Mouse (Mus musculus): ENCODE measurements around the gene Zc2hc1b.
A peak's percentile ranks its signal among the peaks of the same experiment; 100 is the strongest.
"Not testable (repeated sequence)": the region's sequence is repeated elsewhere in the genome, so short reads cannot be mapped to it uniquely, and the experiment has no call there.

Zc2hc1b gene

DNA sequence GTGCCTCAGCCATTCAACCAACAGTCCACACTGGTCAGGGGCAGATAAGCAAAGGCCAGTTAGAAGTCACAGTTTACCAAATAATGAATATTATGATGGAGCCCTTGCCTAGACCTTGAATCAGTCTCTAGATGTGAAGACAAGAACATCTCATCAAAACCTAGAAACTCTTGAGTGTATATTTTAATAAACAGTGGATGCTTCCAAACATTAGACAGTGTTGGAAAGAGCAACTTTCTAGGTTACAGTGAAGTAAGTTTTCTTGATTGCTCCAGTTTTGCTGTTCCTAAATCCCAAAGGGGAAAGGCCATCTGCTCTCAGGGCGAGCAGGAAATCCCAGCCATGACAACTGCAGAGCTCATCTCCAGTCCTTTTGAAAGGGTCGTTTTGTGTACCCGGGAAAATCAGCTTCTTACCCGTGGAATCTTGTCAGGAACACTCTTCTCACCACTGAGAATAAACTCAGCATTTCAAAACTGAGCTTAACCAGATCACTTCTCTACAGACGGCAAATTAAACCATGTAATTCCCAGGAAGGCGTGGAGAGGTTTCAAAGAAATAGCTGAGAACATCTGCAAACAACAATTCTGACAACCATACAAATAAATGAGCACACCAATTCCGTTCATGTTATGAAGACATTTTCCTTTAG lies at the start of gene Zc2hc1b:
Gene Zc2hc1b, minus strand, starts transcription at position 51 of the 652 bp plus-strand sequence.
- DNase-seq (ENCODE audit: low spot score in 2 of 2), result no peak

DNA sequence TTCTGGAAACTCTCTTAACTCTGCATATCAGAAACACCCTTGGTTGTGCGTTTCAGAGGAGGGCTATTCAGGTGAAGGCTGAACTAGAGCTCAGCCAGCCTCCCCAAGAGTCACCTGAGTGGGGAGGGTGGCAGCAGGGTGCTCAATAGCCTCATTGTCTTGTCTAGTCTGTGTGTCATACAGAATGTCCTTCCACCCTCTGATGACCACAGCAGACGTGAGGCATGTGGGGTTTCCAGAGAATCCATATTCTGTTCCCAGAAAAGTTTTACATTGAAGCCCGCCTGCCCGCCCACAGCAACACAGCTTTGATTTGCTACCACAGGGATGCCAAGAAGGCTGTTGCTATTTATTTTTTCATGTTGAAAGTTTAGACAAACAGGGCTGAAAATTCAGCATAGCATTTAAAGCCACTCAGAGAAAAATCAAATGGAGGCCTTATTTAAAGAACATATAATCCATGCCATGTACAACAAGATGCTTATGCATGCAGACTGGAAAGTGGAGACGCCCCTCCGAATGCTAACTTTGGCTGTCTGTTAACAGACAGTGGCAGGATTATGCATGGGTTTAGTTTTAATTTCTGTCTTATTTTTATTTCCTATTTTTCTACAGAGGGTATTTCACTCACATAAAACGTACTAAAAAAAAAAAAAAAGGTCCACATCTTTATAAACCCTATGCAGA lies 47.7 kb upstream of the Zc2hc1b start:
- DNase-seq (ENCODE audit: low spot score in 2 of 2), result no peak

DNA sequence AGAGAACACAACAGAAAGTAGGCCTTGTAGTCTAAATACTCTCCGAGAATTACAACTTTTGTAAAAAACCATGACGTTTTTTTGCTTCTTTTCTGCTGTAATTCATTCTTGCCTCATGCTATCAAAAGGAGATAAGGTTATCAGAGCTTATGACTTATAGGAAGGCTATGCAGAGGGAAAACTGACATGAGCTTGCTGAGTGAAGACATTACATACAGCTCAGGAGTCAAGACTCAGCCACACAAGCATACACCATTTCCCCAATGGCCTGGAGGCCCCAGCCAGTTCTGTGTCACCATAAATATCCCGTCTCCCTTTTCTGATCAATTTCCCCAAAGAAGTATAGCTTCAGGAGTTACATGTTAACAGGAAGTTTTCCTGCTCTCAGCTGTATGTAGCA lies 44.3 kb upstream of the Zc2hc1b start:
- DNase-seq (ENCODE audit: low spot score in 2 of 2), result no peak

DNA sequence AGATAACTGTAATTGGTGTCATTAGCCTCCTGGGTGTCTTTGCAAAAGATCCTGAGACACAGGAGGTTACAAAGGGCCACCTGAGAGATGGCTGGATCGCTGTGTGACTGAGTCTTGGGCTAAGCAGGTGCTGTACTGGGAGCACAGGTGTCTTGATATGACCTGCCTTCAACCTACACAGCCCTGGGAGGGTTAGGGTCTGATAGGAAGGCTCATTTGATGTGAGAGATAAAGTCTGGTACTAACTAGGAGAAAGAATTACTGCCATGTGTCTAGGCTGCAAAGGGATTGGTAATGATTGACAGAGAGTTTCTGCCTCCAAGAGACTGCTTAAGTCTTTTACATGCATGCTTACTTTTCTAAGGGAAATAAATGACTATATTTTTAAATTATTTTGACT lies 42.2 kb upstream of the Zc2hc1b start:
- DNase-seq (ENCODE audit: low spot score in 2 of 2), result no peak

DNA sequence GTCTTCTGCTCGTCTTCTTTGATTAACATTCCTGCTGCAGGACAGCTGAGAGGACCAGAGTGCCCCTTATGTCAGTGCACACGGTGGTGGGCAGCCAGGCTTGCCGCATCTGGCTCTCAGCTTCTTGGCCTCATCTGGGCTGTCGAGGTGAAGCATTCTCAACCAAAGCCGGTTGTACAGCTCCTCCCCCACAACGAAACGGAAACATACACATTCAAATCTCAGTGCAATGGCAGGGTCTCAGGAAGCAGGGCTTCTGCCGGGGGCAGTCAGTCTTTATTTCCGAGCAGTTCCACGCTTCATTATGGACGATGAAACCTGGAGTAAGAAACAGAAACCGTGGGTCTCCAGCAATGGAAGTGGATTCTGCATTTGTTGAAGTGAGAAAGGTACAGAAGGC lies 36.1 kb upstream of the Zc2hc1b start:
- no peak for DNase-seq (ENCODE audit: low spot score in 2 of 2)

DNA sequence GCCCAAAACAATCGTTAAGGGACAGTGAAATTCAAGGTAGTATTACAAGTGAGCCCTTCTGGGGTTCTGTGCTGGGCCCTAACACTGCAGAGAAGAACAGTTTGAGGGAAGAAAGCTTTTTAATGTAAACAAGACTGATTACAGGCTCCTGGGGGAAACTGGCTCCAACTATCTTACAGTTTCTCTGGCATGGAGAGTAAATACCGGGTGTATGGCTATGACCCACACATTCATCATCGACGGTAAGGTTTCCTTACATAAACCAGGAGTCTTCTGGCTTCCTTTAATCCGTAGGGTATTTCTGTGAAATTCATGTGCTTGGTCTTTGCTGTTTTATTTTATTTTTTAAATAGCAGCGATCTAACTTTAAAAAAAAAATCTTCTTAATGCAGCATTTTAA lies 35.0 kb upstream of the Zc2hc1b start:
- DNase-seq (ENCODE audit: low spot score in 2 of 2), result no peak

DNA sequence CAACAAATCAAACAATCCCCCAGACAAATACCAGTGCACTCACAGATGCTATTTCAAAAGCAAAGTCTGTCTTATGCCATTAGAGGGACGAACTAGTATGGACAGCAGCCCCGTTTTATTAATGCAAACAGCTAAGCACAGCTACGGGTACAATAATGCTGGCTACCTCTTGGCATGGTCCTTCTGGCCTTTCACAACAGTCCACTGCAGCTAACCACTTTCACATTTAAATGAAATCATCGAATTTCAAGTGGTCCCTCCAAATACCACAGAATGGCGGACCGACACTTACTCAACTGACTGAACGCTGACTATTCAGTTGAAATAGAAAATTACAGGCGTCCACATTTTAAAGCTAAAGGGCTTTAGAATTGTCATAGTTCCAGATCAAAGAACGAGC lies 34.5 kb upstream of the Zc2hc1b start:
- DNase-seq (ENCODE audit: low spot score in 2 of 2), result no peak

DNA sequence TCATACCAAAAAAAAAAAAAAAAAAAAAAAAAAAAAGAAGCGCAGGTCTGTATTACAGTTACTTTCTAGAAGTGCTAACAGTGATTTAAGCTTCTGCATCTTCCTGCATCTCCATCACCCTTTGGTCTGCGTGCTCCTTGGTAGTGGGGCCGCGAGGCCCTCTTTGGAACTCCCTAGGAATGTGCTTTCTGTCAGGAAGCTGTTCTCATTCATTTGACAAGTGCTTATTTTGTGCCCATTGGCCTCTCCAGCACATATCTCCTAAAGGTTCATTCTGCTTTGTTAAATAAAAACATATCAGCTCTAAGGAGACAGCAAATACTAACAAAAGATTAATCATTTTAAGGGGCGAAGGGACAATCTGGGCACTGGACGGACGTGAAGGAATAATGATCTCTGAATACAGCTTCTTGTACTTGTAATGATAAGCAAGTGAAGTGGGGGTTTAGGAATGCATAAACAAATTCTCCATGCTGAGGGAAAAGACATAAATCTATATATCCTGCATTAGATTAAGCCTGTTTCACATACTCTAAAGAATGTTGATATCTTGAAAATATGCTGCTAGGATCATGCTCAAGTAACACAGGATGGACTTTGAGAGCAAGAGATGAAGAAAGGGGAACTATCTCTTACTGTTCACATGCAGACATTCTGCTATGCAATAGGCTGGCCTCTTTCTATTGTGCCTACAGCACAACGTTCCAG lies 32.3 kb upstream of the Zc2hc1b start:
- no peak for DNase-seq (ENCODE audit: low spot score in 2 of 2)

DNA sequence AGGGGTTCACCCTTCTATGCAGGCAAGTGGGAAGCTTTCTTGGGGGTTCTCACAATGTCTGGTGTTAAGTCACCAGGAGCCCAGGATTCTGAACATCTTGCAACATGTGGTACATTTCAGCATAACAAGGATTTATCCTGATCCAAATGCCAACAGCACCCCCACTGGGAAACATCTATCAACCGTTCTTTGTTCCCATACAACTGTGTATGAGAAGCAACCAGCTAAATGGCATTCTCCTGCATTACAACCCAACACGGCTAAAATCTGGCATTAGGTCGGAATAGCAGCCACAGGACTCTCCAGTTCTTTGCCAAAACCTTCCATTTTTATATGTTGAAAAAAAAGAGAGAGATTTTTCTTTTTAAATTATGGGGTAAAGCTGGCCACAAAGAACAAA lies 31.7 kb upstream of the Zc2hc1b start:
- DNase-seq (ENCODE audit: low spot score in 2 of 2), result no peak

DNA sequence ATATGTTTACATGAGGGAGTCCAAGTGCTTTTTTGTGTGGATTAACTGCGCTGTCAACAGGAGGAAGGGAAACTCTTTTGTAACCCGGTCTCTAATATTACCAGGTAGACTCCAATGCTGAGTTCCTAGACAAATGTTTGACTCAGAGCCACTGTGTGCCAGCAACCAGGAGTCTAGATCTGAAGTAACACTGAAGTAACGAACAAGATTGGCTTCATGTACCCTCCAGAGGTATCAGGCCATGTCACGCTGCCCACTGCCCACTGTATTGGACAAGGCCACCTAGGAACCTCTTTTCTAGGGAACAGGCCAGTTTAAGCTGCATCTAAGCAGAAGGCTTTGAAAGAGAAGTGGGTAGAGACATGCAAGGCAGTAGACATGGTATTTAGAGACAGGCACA lies 31.2 kb upstream of the Zc2hc1b start:
- DNase-seq (ENCODE audit: low spot score in 2 of 2), result no peak

DNA sequence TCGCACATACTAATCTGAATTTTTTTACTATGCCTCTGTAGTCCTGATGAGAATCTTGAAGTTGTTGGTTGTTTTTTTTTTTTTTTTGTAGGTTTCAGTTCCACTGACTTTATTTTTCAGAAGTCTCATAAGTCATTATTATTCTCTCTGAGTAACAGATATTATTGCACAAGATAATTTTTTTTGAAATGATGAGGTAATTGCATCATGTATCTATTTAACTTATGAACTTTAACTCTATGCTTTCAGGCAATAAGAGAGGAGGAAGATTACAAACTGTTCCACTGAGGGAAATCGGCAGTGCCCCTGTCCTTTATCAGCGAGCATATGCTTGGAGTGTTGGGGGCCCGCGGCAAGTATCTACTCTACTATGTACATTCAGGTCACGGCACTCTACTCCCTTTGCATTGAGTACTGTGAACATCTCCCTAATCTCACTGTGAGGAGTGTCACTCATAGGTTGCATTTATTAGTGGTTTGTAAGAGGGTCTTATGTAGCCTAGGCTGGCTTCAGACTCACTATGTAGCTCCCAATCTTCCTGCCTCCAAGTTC lies 24.0 kb upstream of the Zc2hc1b start:
- no peak for DNase-seq (ENCODE audit: low spot score in 2 of 2)

DNA sequence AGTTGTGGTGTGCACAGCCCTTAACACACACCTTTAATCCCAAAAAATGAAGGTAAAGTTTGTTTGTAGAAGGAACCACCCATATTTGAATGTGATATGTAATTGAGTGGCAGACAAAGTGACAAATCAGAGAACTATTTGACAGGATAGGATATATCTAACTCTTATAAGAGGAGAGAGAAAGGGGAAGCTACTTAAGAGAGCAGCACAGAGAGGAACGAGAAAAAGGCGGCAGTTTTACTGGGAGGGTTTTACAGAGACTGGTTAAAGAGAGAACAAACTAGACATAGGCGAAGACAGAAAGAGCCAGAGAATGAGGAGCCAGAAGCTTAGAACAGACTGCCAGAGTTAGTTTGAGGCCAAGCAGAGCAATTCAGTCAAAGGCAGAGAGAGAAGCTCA lies 23.0 kb upstream of the Zc2hc1b start:
- DNase-seq (ENCODE audit: low spot score in 2 of 2), result no peak

DNA sequence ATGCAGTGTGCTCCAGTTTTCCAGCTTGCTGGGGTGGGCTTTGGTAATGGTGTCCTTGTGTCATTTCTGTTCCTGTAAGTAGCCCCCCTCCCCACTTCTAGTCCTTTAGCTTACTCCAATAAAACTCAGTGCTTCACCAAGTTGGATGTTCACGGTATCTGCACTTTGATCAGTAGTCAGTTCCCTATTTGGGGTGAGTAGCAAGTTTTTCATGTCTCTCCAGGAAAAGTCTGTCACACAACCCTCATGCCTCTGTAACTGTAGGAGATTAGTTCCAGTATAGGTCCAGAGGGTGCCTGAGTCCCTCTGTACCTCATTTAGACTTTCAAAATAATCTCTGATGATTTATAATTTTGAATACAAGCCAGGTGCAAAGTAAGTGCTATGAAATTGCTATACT lies 21.4 kb upstream of the Zc2hc1b start:
- DNase-seq (ENCODE audit: low spot score in 2 of 2), result no peak

DNA sequence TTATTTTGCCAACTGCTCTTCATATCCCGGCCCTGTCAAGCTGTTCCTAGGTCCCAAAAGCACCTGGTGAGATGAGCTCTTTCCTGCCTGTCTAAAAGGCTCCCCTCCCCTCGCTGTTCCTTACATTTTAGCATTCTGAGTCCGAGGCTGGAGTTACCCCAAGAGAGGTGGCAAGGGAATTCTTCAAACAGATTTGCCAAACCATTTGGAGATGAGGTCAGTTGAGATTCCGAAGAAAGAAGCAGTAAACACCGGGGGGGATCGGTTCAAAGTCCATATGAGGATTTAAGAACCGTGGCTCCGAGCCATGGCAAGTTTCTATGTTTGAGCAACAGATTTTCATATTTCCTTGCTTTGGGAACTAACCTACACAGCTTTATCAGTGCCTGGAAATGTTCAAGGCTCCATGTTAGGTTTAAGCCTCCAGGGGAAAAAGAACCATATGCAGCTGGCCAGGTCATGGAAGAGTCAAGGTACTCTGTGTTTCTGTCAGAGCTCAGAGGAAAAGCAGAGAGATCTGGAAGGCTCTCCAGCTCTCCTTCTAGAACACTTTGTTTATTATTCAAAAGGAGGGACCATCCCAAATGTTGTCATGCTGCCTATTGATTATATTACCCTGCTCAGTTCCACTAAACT lies 19.2 kb upstream of the Zc2hc1b start:
- DNase-seq (ENCODE audit: low spot score in 2 of 2), result no peak

DNA sequence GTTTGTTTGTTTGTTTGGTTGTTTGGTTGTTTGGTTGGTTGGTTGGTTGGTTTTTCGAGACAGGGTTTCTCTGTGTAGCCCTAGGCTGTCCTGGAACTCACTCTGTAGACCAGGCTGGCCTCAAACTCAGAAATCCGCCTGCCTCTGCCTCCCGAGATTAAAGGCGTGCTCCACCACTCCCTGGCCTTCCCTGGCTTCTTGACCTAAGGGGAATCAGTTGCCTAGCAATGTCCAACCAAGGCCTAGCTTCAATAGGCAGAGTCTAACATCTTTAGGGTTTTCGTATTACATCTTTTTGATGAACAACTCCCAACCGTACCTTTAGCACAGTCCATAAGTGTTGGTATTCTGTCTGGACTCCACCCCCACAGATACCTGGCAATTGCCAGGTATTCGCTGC lies 15.7 kb upstream of the Zc2hc1b start:
- not testable (repeated sequence) for DNase-seq (ENCODE audit: low spot score in 2 of 2)

DNA sequence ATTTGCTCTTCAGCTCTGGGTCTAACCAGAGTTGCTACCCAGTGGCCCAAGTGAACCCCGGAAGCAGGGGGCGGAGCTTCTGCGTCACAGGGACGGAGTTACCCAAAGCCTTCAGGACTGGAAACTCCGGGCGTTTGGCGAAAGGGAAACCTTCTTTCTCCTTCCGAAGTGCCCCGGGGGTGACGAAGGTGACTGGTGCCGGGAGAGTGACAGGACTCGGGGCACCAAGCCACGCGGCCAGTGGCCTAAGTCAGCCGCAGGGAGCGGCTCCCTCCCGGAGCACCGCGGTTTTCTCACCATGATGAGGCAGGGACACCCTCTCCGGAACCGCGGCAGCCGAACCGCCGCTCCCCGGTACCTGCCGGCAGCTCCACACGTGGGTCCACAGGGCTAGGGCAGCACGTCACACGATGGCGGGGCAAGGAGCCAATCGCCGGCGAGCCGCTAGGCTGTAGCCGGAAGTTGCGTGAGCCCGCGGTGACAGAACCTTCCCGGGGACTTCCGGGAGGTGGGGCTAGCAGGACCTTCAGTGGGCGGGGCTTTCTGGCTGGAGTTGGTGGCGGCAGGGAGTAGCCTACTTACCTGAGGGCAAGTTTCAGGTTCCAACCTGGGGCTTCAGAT lies 15.0 kb upstream of the Zc2hc1b start, which contains the start of gene Ltv1:
Gene Ltv1, minus strand, starts transcription at position 438 of the 621 bp plus-strand sequence.
- peak; percentile 92 to 95 for DNase-seq (ENCODE audit: low spot score in 2 of 2)

DNA sequence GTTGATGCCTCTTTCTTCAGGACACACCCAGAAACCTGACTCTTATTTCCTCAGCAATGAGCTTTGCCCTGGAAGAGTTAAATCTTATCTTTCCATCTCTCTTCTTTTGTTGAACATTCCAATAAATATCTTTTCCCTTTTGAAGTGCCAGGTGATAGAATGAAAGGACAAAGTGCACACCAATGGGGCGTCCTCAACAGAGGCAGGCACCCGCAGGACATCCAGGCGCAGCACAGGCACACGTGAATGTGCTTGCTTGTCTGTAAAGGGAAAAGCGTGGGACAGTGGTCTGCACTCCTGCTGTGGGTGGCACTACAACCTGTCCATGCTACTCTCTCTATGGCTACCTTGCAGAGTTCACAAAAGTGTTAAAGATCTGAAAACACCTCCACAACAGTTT lies 12.1 kb upstream of the Zc2hc1b start:
- DNase-seq (ENCODE audit: low spot score in 2 of 2), result no peak

DNA sequence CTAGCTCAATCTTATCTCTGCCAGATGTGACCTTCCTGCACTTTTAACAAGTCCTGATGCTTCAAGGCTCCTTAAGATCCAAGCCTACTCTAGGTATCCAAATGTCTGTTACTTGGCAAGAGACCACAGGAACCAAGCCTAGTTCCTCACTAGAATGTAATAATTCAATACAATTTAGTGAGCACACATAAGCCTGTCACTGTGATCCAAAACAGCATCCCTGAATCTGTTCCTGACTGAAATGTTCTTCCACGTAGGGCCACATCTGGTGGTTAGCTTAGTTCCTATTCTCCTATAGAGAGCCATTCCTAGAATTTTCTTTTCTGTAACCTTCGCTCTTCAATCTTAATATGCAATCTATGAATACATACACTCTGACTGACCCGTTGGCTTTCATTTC lies 8.9 kb upstream of the Zc2hc1b start:
- no peak for DNase-seq (ENCODE audit: low spot score in 2 of 2)

DNA sequence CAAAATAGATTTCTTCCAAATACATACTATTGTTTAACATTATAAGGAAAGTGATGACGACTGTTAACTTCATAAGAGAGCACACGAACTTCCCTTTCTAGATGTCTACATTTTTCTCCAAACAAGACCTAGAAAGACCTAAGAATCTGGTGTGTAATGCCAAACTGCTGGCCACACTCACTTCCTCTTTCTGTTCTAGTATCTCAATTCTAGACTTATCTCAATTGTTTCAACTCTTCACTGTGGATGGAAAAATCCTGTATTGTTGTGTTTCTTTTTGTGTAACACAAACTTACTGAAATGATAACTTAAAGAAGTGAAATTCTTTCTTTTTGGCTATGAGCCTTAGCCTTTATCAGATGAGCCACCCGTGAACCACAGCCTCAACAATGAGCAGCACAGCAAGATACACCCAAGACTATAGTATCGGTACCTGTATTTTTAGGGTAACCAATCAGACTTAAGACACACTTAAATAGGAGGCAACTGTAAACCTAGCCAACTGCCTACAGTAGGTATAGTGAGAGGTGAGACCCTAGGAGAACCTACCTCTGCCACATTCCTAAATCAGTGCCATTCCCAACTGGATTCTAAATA lies 6.4 kb upstream of the Zc2hc1b start:
- no peak for DNase-seq (ENCODE audit: low spot score in 2 of 2)

DNA sequence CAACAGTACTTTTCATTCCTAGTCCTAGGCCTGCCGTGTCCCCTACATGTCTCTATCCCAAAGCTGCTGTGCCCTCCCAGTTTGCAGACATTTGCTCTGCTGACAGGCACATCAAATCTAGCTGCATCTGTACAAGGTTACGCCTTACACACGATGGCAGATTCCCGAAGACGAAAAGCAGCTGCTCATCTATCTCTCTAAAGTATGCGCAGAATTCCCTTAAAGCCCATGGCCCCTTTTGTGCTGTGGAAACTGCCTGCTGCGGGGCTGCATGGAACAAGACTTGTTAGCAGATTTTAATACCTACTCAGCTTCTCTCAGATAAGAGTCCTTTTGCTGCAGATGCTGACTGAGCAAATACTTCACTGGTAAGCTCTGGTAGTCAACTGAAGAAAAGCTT lies 2.4 kb upstream of the Zc2hc1b start:
- no peak for DNase-seq (ENCODE audit: low spot score in 2 of 2)

DNA sequence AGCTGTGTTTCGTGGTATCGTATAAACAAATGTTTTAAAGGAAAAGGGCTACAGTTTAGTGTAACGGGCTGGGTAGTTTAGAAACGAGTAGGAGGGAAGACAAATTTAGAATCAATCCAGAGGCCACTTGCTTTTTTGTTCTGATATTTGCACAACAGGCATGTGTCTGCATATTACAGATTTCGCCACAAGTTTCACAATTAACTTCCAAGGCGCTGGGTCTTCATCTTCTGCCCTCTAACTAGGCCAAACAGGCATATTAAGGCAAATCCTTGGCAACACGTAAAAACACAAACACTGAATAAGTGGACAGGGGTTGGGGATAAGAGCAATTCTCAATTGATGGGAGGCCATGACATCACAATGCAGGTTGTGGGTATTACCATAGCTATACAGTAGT lies 2.0 kb downstream of the Zc2hc1b start:
- DNase-seq (ENCODE audit: low spot score in 2 of 2), result no peak

Data from right cerebral cortex, postnatal 36 days (tissue).